Mouse (Mus musculus) intestine, embryonic 14.5 days (tissue): ENCODE measurements around the gene Naa30. TPM values are rescaled to one million over a fixed set of nuclear protein-coding genes. Genes with fewer than 3 reads are reported as not detected.

Experiments used
- ATAC-seq: fragments of 200-750 bp; cut with Nextera tagmentation; replicated peaks from 2 replicates; pipeline ENCODE4 v1.8.0; 2017; ENCODE audit warnings: low read depth, moderate number of reproducible peaks, moderate TSS enrichment, moderate library complexity; ENCODE audit not compliant: low FRiP score, low TSS enrichment
- DNase-seq: peaks from one replicate; pipeline ENCODE4 v3.0.0-alpha.2; 2018; ENCODE audit warnings: low spot score
- H3K27ac ChIP-seq: fragments of 300-500 bp; sonication (generic); 2 replicates; pipeline ENCODE4 v1.5.1; 2014; ENCODE audit warnings: low read depth, mild to moderate bottlenecking, control low read depth
- H3K27me3 ChIP-seq: fragments of 300-500 bp; sonication (generic); replicated peaks from 2 replicates; pipeline ENCODE4 v1.6.1; 2014; ENCODE audit warnings: low read length, control low read depth; ENCODE audit not compliant: control insufficient read depth, insufficient read depth
- H3K36me3 ChIP-seq: fragments of 300-500 bp; sonication (generic); 2 replicates; pipeline ENCODE4 v1.6.1; 2014; ENCODE audit warnings: low read length, control low read depth; ENCODE audit not compliant: control insufficient read depth, insufficient read depth
- H3K4me1 ChIP-seq: fragments of 300-500 bp; sonication (generic); replicated peaks from 2 replicates; pipeline ENCODE4 v1.6.1; 2014; ENCODE audit warnings: low read length, control low read depth, mixed read lengths; ENCODE audit not compliant: control insufficient read depth, insufficient read depth
- H3K4me2 ChIP-seq: fragments of 300-500 bp; sonication (generic); 2 replicates; pipeline ENCODE4 v1.6.1; 2014; ENCODE audit warnings: low read length
- H3K4me3 ChIP-seq: fragments of 300-500 bp; sonication (generic); 2 replicates; pipeline ENCODE4 v1.5.1; 2014; ENCODE audit warnings: low read depth, low read length, control low read depth, mixed read lengths
- H3K9ac ChIP-seq: fragments of 300-500 bp; sonication (generic); 2 replicates; pipeline ENCODE4 v1.6.1; 2014; ENCODE audit warnings: mild to moderate bottlenecking, low read length
- H3K9me3 ChIP-seq: fragments of 300-500 bp; sonication (generic); 2 replicates; pipeline ENCODE4 v1.6.1; 2016; ENCODE audit warnings: low read length, control low read depth; ENCODE audit not compliant: control insufficient read depth
- WGBS: fragments of 180-500 bp; shearing (Covaris S2); extraction: QIAGEN DNeasy Blood & Tissue Kit; methylation state at CpG from one replicate; pipeline ENCODE4 v1.1.7; 2014; 5-methylcytosine and 5-hydroxymethylcytosine counted together
- polyA plus RNA-seq: library from polyadenylated mRNA; unstranded; fragments of >200 nt; fragmentation: Nextera tagmentation; extraction: Ambion mirVana; gene quantifications from 2 replicates; pipeline ENCODE4 v1.2.1, GENCODE M21; 2014

Naa30 gene
- polyA plus RNA-seq, 1 experiment from 2014 or later: 11.5 TPM

DNA sequence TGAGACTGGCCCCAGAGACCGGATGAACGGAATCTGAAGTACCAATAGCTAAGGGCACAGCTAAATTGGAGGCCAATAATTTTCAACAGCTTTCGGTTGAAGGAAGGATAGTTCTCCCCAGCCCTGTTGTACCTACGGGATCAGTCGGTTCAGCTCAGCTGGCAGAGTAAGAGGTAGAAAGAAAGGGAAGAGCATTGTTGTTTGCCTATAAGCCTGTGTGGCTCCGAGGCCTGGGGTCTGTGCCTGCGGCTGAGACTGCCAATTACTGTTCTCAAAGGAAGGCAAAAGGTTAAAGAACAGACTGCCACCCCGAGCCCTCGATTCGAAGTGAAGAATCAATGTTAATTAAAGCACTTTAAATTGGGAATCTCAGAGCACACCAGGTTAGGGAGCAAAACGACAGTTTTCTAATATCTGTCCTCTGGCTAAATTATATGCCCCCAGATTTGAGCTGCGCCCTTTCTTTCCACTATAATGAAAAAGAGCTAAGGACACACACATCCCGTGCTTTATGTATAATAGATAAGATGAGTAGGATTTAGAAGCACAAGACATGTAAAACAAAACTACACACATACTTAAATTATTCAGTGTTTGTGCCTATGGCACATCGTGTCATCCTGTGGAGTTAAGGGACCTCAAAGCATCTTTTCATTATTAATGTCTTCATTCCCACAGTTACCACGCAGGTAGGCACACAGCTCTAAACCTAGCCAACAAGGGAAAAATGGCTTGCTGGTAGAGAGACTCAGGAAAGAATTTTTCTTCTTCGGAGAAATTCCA, 13.7 kb upstream of the Naa30 start:
- Histone ChIP-seq H3K4me1 (no peaks in the 10 kb centered on the region), H3K4me3 (no peak overlapping the region), H3K27me3 (no peaks in the 10 kb centered on the region), H3K9ac (no peak overlapping the region), H3K9me3 (no peaks in the 10 kb centered on the region), H3K4me2 (no peak overlapping the region), H3K36me3 (no peaks in the 10 kb centered on the region), H3K27ac (no peak overlapping the region)
- 74% methylated on average over 16 of the region's 16 CpGs for WGBS
- DNase-seq (no peak), ATAC-seq (no peak)

GRCm38 (mm10) chr14:49171286-49171685, 740 bp upstream of the Naa30 start:
- 24% methylated on average over 8 of the region's 8 CpGs for WGBS
- Histone ChIP-seq H3K27ac (peak overlapping the region; percentile 74), H3K27me3 (no peaks in the 10 kb centered on the region), H3K4me2 (peak overlapping the region; percentile 59), H3K9me3 (no peaks in the 10 kb centered on the region), H3K9ac (peak overlapping the region; percentile 83; the same call in 1 of the 2 replicates), H3K4me1 (peaks cover 17% of the 10 kb centered on the region), H3K36me3 (peaks cover 18% of the 10 kb centered on the region; the same call in 1 of the 2 replicates), H3K4me3 (peak overlapping the region; percentile 79)
- ATAC-seq: peak; percentile 53; the same call in 1 of the 2 replicates
- DNase-seq: peak; percentile 70

- Histone ChIP-seq H3K9me3 (no peaks in the 10 kb centered on the region), H3K27me3 (no peaks in the 10 kb centered on the region), H3K27ac (peak overlapping the region; percentile 74), H3K4me1 (peaks cover 17% of the 10 kb centered on the region), H3K36me3 (peaks cover 18% of the 10 kb centered on the region; the same call in 1 of the 2 replicates), H3K4me3 (peak overlapping the region; percentile 79), H3K9ac (peak overlapping the region; percentile 83), H3K4me2 (peak overlapping the region; percentile 94)
- ATAC-seq: peak; percentile 81
- under 1% methylated on average over 41 of the region's 46 CpGs for WGBS
- no peak for DNase-seq
Measured at GRCm38 (mm10) chr14:49172582-49172988, 559 bp downstream of the Naa30 start.

DNA sequence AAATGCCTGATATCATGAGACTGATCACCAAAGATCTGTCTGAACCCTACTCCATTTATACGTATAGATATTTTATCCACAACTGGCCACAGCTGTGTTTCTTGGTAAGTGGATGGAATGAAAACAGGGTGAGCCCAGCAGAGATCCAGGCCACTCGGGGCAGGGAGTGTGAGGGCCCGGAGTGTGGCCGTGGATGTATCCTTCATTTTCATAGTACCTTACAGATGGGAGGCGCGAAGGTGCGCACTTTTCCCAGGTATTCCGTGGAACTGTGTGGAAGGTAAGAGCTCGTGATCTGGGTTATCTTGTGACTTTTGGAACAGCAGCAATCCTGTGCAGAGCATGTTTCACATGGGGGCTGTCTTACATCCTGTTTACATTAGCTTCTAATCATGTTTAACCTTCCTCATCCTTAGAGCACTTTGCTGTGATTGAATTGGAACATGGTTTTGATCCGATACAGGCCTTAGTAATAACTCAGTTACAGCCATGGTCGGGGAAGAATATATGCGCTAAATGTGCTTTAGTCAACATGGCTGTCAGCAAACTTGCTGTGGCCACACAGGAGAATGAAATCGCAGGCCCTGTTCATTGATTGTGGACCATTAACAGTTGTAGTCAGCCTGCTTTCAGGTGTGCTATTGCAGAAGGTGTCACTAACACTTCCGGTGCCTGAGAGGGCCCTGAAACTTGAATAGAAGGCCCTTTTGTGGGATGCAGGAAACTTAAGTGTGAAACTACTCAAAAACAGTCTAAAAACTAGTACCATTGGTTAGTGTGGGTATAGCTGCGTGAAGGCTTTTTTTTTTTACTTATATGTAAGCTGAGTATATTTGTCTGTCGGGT, 1.5 kb downstream of the Naa30 start:
- peak overlapping the region; percentile 79 for H3K4me3 ChIP-seq
- peaks cover 17% of the 10 kb centered on the region for H3K4me1 ChIP-seq
- H3K9ac ChIP-seq: peak overlapping the region; percentile 83
- peaks cover 18% of the 10 kb centered on the region; the same call in 1 of the 2 replicates for H3K36me3 ChIP-seq
- no peaks in the 10 kb centered on the region for H3K27me3 ChIP-seq
- no peaks in the 10 kb centered on the region for H3K9me3 ChIP-seq
- DNase-seq (peak; percentile 56), ATAC-seq (no peak)
- 31% methylated on average over 16 of the region's 16 CpGs for WGBS
- H3K27ac ChIP-seq: no peak overlapping the region
- H3K4me2 ChIP-seq: peak overlapping the region; percentile 94

DNA sequence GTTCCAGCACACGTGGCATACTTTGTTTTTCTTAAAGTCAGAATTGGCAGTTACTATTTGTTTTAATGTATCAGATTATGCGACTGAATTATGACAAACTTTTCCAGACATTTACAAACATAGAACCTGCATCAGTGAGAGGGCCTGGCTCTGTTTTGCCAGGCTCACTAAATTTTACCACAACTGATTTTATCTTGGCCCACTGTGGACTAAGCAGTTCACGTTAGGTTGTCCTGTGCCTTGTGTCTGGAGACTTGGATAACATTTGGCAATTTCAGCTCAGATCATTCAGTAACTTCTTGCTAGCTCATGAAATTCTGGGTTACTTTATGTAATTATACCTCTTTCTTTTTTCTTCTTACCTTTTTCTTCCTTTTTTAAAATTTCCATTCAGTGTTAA, 7.7 kb downstream of the Naa30 start:
- H3K4me2 ChIP-seq: no peak overlapping the region
- no peak overlapping the region for H3K27ac ChIP-seq
- DNase-seq: no peak
- H3K36me3 ChIP-seq: peaks cover 47% of the 10 kb centered on the region
- no peak overlapping the region for H3K9ac ChIP-seq
- ATAC-seq: no peak
- no peak overlapping the region for H3K4me3 ChIP-seq
- no peaks in the 10 kb centered on the region for H3K27me3 ChIP-seq
- H3K4me1 ChIP-seq: peaks cover under 1% of the 10 kb centered on the region
- H3K9me3 ChIP-seq: no peaks in the 10 kb centered on the region
- 77% methylated on average over 3 of the region's 3 CpGs for WGBS

DNA sequence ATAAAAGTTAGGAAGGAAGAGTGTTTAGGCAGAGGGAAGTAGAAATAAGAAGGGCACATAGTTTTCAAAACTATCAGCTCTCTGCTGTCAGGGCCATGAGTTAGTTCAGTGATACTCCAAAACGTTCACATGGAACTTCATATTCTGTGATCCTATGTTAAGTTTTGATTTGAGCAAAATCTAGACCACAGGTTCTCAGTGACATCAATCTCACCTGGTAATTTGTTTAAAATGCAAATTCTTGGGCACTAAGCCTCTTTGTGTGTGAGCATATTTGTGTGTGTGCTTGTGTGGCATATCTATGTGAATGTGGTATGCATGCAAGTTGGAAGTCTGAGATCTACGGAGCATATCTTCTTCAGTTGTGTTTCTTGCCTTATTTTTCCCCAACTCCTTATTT, 14.2 kb downstream of the Naa30 start:
- Histone ChIP-seq H3K27ac (no peak overlapping the region), H3K9ac (no peak overlapping the region), H3K4me3 (no peak overlapping the region), H3K9me3 (no peaks in the 10 kb centered on the region), H3K4me2 (no peak overlapping the region), H3K36me3 (peaks cover 66% of the 10 kb centered on the region), H3K4me1 (no peaks in the 10 kb centered on the region), H3K27me3 (no peaks in the 10 kb centered on the region)
- no peak for ATAC-seq
- WGBS: 88% methylated on average over 2 of the region's 2 CpGs
- no peak for DNase-seq

- H3K4me1 ChIP-seq: no peaks in the 10 kb centered on the region
- no peak for DNase-seq
- no peak overlapping the region for H3K9ac ChIP-seq
- no peaks in the 10 kb centered on the region for H3K9me3 ChIP-seq
- H3K4me3 ChIP-seq: no peak overlapping the region
- H3K4me2 ChIP-seq: no peak overlapping the region
- no peak for ATAC-seq
- no peaks in the 10 kb centered on the region for H3K27me3 ChIP-seq
- 87% methylated on average over 2 of the region's 2 CpGs for WGBS
- no peak overlapping the region for H3K27ac ChIP-seq
- H3K36me3 ChIP-seq: peaks cover 3% of the 10 kb centered on the region; the same call in 1 of the 2 replicates
Measured at GRCm38 (mm10) chr14:49197031-49197527, 25.1 kb downstream of the Naa30 start.

GRCm38 (mm10) chr14:49201073-49201778, 29.2 kb downstream of the Naa30 start:
- no peak for DNase-seq
- no peaks in the 10 kb centered on the region for H3K27me3 ChIP-seq
- no peaks in the 10 kb centered on the region for H3K4me1 ChIP-seq
- no peak overlapping the region for H3K27ac ChIP-seq
- WGBS: 65% methylated on average over 9 of the region's 9 CpGs
- H3K9me3 ChIP-seq: no peaks in the 10 kb centered on the region
- no peak overlapping the region for H3K4me3 ChIP-seq
- ATAC-seq: no peak
- no peak overlapping the region for H3K4me2 ChIP-seq
- H3K36me3 ChIP-seq: no peaks in the 10 kb centered on the region
- H3K9ac ChIP-seq: no peak overlapping the region
